Mouse (Mus musculus): ENCODE measurements around the gene Tas2r136. TPM values are rescaled to one million over a fixed set of nuclear protein-coding genes. Genes with fewer than 3 reads are reported as not detected.

Tas2r136 gene
- not detected in 2 replicates for polyA plus RNA-seq (2015; fragmentation: Nextera tagmentation; extraction: Ambion mirVana)

DNA sequence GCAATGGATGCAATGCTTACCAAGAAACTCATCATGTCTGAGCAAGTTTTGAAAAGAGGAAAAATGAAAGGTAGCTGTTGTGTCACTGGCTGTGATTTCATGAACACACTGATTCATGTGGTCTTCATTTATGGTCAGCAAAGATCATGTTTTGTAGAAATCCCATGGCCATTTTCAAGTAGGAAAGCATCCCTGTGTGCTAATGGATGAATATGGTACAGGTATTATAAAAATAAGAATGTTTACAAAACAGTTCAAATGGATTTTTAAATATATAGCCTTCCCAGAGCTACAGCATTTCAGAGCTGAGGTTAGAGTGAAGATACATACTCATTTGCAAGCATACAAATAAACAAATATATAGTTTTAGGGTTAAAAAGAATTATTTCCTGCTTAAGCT, at the start of gene Tas2r136:
TSS of gene Tas2r136 (minus strand) at position 101 of the 400 bp plus-strand sequence.
- H3K36me3 ChIP-seq, result no peaks in the 10 kb centered on the region
- no peak for ATAC-seq
- H3K9ac ChIP-seq (replicated peaks), result no peak within 1 kb of the TSS
- no peak within 1 kb of the TSS for H3K27ac ChIP-seq
- H3K4me2 ChIP-seq (replicated peaks), result no peak within 1 kb of the TSS
- H3K27me3 ChIP-seq, result no peaks in the 10 kb centered on the region
- no peaks in the 10 kb centered on the region for H3K4me1 ChIP-seq (replicated peaks)
- H3K9me3 ChIP-seq, result no peaks in the 10 kb centered on the region
- no peak within 1 kb of the TSS for H3K4me3 ChIP-seq (replicated peaks)

DNA sequence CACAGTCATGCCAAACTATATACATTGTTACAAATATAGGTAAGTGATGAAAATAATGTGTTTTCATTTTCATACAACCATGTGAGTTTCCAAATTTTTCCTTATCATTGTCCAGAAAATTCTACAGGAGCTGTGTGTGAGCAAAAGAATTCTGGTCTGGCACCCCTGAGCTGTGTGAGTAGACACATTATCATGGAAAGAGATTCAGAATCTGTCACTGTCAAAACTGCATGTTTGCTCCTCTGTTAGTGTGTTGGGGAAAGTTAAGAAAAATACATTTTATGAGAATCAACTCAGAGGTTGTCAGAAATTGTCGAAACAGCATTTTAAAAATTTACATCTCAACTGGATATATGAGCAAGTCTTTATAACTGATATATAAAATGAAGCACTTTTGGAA, 24.6 kb upstream of the Tas2r136 start, which contains the start of gene Tas2r117:
TSS of gene Tas2r117 (plus strand) at position 301 of the 400 bp plus-strand sequence.
- H3K4me1 ChIP-seq (replicated peaks), result no peaks in the 10 kb centered on the region
- no peak within 1 kb of the TSS for H3K27ac ChIP-seq
- H3K27me3 ChIP-seq, result no peaks in the 10 kb centered on the region
- H3K4me3 ChIP-seq (replicated peaks), result no peak within 1 kb of the TSS
- no peak within 1 kb of the TSS for H3K4me2 ChIP-seq (replicated peaks)
- ATAC-seq, result no peak
- no peaks in the 10 kb centered on the region for H3K36me3 ChIP-seq
- H3K9me3 ChIP-seq, result no peaks in the 10 kb centered on the region
- 81% methylated on average over 1 of the region's 1 CpGs for WGBS
- H3K9ac ChIP-seq (replicated peaks), result no peak within 1 kb of the TSS

DNA sequence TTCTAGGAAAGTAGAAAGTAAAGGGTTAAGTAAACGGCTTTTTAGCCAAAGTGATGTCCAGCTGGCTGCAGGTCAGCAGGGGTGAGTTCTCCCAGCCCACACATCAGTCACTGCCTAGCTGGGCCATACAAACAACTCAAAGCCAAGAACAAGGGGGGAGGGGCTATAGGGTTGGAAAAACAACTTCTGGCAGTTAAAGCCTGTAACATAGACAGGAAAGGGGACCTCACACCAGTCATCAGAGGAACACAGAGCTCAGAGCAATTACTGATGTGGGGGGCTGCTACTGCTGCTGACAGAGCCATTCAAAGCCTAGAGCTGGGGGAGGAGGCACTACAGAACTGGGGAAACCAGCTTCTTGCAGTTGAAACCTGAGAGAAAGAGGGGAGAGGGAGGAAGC, 17.4 kb upstream of the Tas2r136 start:
- Histone ChIP-seq H3K4me1 (replicated peaks) (no peaks in the 10 kb centered on the region), H3K27ac (no peak overlapping the region), H3K4me2 (replicated peaks) (no peak overlapping the region), H3K36me3 (no peaks in the 10 kb centered on the region), H3K9me3 (peaks cover 20% of the 10 kb centered on the region; the same call in 1 of the 2 replicates), H3K4me3 (replicated peaks) (no peak overlapping the region), H3K9ac (replicated peaks) (no peak overlapping the region), H3K27me3 (no peaks in the 10 kb centered on the region)
- WGBS, result 40% methylated on average over 1 of the region's 1 CpGs
- no peak for ATAC-seq

DNA sequence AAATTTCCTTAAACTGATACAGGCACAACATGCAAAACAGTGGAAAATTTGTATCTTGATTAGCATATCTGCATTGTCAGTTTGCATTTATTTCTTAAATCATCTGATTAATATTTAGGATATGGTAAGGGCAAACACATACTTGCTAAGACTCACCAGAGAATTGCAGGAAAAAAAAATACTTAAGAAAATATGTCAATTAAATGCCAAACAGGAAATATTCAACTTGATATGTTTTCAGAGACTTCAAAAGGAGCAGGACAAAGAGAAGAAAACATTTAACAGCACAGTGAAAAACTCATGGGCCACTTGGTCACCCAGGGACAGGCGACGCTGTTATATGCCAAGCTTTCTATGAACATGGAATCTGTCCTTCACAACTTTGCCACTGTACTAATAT, 16.1 kb downstream of the Tas2r136 start, which contains the start of gene Tas2r102:
TSS of gene Tas2r102 (plus strand) at position 301 of the 400 bp plus-strand sequence.
- Histone ChIP-seq H3K36me3 (no peaks in the 10 kb centered on the region), H3K4me3 (replicated peaks) (no peak within 1 kb of the TSS), H3K9me3 (no peaks in the 10 kb centered on the region), H3K27ac (no peak within 1 kb of the TSS), H3K9ac (replicated peaks) (no peak within 1 kb of the TSS), H3K27me3 (no peaks in the 10 kb centered on the region), H3K4me1 (replicated peaks) (no peaks in the 10 kb centered on the region), H3K4me2 (replicated peaks) (no peak within 1 kb of the TSS)
- 99% methylated on average over 2 of the region's 2 CpGs for WGBS
- no peak for ATAC-seq

DNA sequence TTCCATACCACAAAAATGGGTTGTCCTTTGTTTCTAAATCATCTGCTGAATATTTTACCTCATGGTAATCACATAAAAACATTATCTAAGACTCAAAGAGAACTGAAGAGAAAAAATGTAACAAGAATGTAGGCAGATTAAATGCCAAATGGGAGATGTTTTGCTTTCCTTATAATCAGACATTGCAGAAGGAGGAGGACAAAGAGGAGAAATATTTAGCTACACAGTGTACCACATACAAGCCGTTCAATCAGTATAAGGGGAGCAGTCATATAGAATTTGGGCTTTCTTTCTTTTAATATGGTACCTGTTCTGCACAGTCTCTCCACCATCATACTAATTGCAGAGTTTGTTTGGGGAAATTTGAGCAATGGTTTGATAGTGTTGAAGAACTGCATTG, 23.5 kb downstream of the Tas2r136 start, which contains the start of gene Tas2r124:
TSS of gene Tas2r124 (plus strand) at position 301 of the 400 bp plus-strand sequence.
- Histone ChIP-seq H3K27ac (no peak within 1 kb of the TSS), H3K36me3 (no peaks in the 10 kb centered on the region), H3K9ac (replicated peaks) (no peak within 1 kb of the TSS), H3K4me1 (replicated peaks) (no peaks in the 10 kb centered on the region), H3K4me2 (replicated peaks) (no peak within 1 kb of the TSS), H3K4me3 (replicated peaks) (no peak within 1 kb of the TSS), H3K27me3 (no peaks in the 10 kb centered on the region), H3K9me3 (no peaks in the 10 kb centered on the region)
- ATAC-seq, result no peak
- WGBS, result 84% methylated on average over 1 of the region's 1 CpGs

DNA sequence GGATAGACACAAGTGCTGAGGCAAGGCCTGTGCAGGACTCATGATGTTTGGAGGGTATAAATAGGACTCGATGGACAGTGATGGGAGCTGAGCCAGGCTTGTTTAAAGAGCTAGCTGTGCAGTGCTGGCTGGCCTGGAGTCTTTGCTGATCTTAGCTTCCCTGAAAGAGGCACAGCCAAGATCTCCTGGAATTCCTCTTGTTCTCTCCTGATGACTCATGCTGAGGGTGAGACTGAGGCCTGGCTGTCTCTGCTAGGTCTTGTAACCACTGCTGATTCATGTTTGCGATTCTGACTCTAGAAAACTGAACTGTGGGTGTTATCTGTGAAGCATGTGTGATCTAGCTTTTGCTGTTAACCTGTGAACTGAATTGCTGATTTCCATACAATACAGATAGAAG, 27.8 kb downstream of the Tas2r136 start:
- H3K4me2 ChIP-seq (replicated peaks), result no peak overlapping the region
- WGBS, result 82% methylated on average over 2 of the region's 2 CpGs
- ATAC-seq, result no peak
- H3K27me3 ChIP-seq, result no peaks in the 10 kb centered on the region
- H3K36me3 ChIP-seq, result no peaks in the 10 kb centered on the region
- H3K9me3 ChIP-seq, result no peaks in the 10 kb centered on the region
- no peaks in the 10 kb centered on the region for H3K4me1 ChIP-seq (replicated peaks)
- H3K9ac ChIP-seq (replicated peaks), result no peak overlapping the region
- H3K27ac ChIP-seq, result no peak overlapping the region
- H3K4me3 ChIP-seq (replicated peaks), result no peak overlapping the region

DNA sequence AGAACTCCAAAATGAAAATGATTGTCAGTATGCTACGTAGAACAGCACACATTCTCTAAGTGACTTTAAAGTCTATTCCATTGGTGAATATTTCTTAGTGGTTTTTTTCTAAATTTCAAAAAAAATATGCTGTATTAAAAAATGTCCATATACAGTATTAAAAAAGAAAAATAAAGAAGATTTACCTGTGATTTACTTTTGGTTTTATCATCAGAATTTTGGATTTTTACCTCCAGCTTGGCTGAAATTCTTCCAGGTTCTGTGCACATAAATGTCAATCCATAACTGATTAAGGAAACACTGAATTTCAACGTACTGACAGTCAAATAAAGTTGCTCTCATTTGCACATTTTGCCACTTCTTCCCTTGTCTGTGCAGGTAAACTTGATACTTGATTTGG, 40.0 kb downstream of the Tas2r136 start, which contains the start of gene Tas2r115:
TSS of gene Tas2r115 (minus strand) at position 101 of the 400 bp plus-strand sequence.
- Histone ChIP-seq H3K27ac (no peak within 1 kb of the TSS), H3K27me3 (no peaks in the 10 kb centered on the region), H3K9ac (replicated peaks) (no peak within 1 kb of the TSS), H3K4me3 (replicated peaks) (no peak within 1 kb of the TSS), H3K4me2 (replicated peaks) (no peak within 1 kb of the TSS), H3K36me3 (no peaks in the 10 kb centered on the region), H3K9me3 (no peaks in the 10 kb centered on the region), H3K4me1 (replicated peaks) (no peaks in the 10 kb centered on the region)
- 76% methylated on average over 2 of the region's 2 CpGs for WGBS
- ATAC-seq, result no peak

Other genes starting within 250 kb of the Tas2r136 start
- gene Prh1, start 208.4 kb downstream of the Tas2r136 start, polyA plus RNA-seq (2015; fragmentation: Nextera tagmentation; extraction: Ambion mirVana), result not detected in 2 replicates
- not detected in 2 replicates for gene Prp2, start 182.2 kb downstream of the Tas2r136 start, polyA plus RNA-seq (2015; fragmentation: Nextera tagmentation; extraction: Ambion mirVana)
- gene A630073D07Rik, start 126.6 kb downstream of the Tas2r136 start, polyA plus RNA-seq (2015; fragmentation: Nextera tagmentation; extraction: Ambion mirVana), result not detected in 2 replicates
- gene Tas2r120, start 121.2 kb downstream of the Tas2r136 start, polyA plus RNA-seq (2015; fragmentation: Nextera tagmentation; extraction: Ambion mirVana), result not detected in 2 replicates
- not detected in 2 replicates for gene Tas2r121, start 77.2 kb downstream of the Tas2r136 start, polyA plus RNA-seq (2015; fragmentation: Nextera tagmentation; extraction: Ambion mirVana)
- gene Tas2r122, start 66.2 kb downstream of the Tas2r136 start, polyA plus RNA-seq (2015; fragmentation: Nextera tagmentation; extraction: Ambion mirVana), result not detected in 2 replicates
- not detected in 2 replicates for gene Tas2r115, start 40.1 kb downstream of the Tas2r136 start, polyA plus RNA-seq (2015; fragmentation: Nextera tagmentation; extraction: Ambion mirVana)
- gene Tas2r124, start 23.4 kb downstream of the Tas2r136 start, polyA plus RNA-seq (2015; fragmentation: Nextera tagmentation; extraction: Ambion mirVana), result not detected in 2 replicates
- not detected in 2 replicates for gene Tas2r102, start 16.0 kb downstream of the Tas2r136 start, polyA plus RNA-seq (2015; fragmentation: Nextera tagmentation; extraction: Ambion mirVana)
- not detected in 2 replicates for gene Tas2r117, start 24.7 kb upstream of the Tas2r136 start, polyA plus RNA-seq (2015; fragmentation: Nextera tagmentation; extraction: Ambion mirVana)
- not detected in 2 replicates for gene Tas2r123, start 69.0 kb upstream of the Tas2r136 start, polyA plus RNA-seq (2015; fragmentation: Nextera tagmentation; extraction: Ambion mirVana)
- not detected in 2 replicates for gene Tas2r116, start 77.3 kb upstream of the Tas2r136 start, polyA plus RNA-seq (2015; fragmentation: Nextera tagmentation; extraction: Ambion mirVana)
- not detected in 2 replicates for gene Tas2r110, start 89.8 kb upstream of the Tas2r136 start, polyA plus RNA-seq (2015; fragmentation: Nextera tagmentation; extraction: Ambion mirVana)
- not detected in 2 replicates for gene Tas2r113, start 114.8 kb upstream of the Tas2r136 start, polyA plus RNA-seq (2015; fragmentation: Nextera tagmentation; extraction: Ambion mirVana)
- gene Tas2r125, start 131.5 kb upstream of the Tas2r136 start, polyA plus RNA-seq (2015; fragmentation: Nextera tagmentation; extraction: Ambion mirVana), result not detected in 2 replicates
- gene Tas2r129, start 172.9 kb upstream of the Tas2r136 start, polyA plus RNA-seq (2015; fragmentation: Nextera tagmentation; extraction: Ambion mirVana), result not detected in 2 replicates
- gene Tas2r131, start 179.8 kb upstream of the Tas2r136 start, polyA plus RNA-seq (2015; fragmentation: Nextera tagmentation; extraction: Ambion mirVana), result not detected in 2 replicates
- not detected in 2 replicates for gene Tas2r109, start 202.8 kb upstream of the Tas2r136 start, polyA plus RNA-seq (2015; fragmentation: Nextera tagmentation; extraction: Ambion mirVana)